Mouse (Mus musculus): ENCODE data around the gene Gpsm3. TPM values are rescaled to one million over a fixed set of nuclear protein-coding genes. Genes with fewer than 3 reads are reported as not detected.

Gpsm3 gene
- polyA plus RNA-seq, 1 experiment = 1.9 TPM

- Histone ChIP-seq H3K4me1 (ENCODE audit: control insufficient read depth, insufficient read depth, low read length) (peaks cover 4% of the 10 kb centered on the region), H3K27me3 (ENCODE audit: control insufficient read depth, insufficient read depth, low read length) (no peaks in the 10 kb centered on the region), H3K4me3 (ENCODE audit: control insufficient read depth, low read depth, low read length) (no peak overlapping the region), H3K27ac (ENCODE audit: control insufficient read depth, insufficient read depth, low read depth, low read length) (no peak overlapping the region), H3K36me3 (ENCODE audit: control insufficient read depth, insufficient read depth, low read length) (no peaks in the 10 kb centered on the region)
- TF ChIP-seq POLR2A (IDR thresholded peaks at IDR 0.05; ENCODE audit: control insufficient read depth, low read depth, low read length) = no peak
- TF ChIP-seq CTCF (IDR thresholded peaks at IDR 0.05; ENCODE audit: control insufficient read depth, insufficient read depth, insufficient replicate concordance, low read depth, low read length) = no peak
These were observed 32.2 kb upstream of the Gpsm3 start for GRCm38 (mm10) chr17:34557411-34557810.

GRCm38 (mm10) chr17:34559116-34559515 is 30.5 kb upstream of the Gpsm3 start:
- Histone ChIP-seq H3K36me3 (ENCODE audit: control insufficient read depth, insufficient read depth, low read length) (no peaks in the 10 kb centered on the region), H3K27me3 (ENCODE audit: control insufficient read depth, insufficient read depth, low read length) (no peaks in the 10 kb centered on the region), H3K4me3 (ENCODE audit: control insufficient read depth, low read depth, low read length) (no peak overlapping the region), H3K27ac (ENCODE audit: control insufficient read depth, insufficient read depth, low read depth, low read length) (no peak overlapping the region), H3K4me1 (ENCODE audit: control insufficient read depth, insufficient read depth, low read length) (peaks cover 7% of the 10 kb centered on the region)
- TF ChIP-seq POLR2A (IDR thresholded peaks at IDR 0.05; ENCODE audit: control insufficient read depth, low read depth, low read length) = no peak
- TF ChIP-seq CTCF (IDR thresholded peaks at IDR 0.05; ENCODE audit: control insufficient read depth, insufficient read depth, insufficient replicate concordance, low read depth, low read length) = no peak

- TF ChIP-seq CTCF (IDR thresholded peaks at IDR 0.05; ENCODE audit: control insufficient read depth, insufficient read depth, insufficient replicate concordance, low read depth, low read length) (no peak), POLR2A (IDR thresholded peaks at IDR 0.05; ENCODE audit: control insufficient read depth, low read depth, low read length) (no peak)
- Histone ChIP-seq H3K4me3 (ENCODE audit: control insufficient read depth, low read depth, low read length) (no peak overlapping the region), H3K27me3 (ENCODE audit: control insufficient read depth, insufficient read depth, low read length) (no peaks in the 10 kb centered on the region), H3K36me3 (ENCODE audit: control insufficient read depth, insufficient read depth, low read length) (no peaks in the 10 kb centered on the region), H3K4me1 (ENCODE audit: control insufficient read depth, insufficient read depth, low read length) (peaks cover 7% of the 10 kb centered on the region), H3K27ac (ENCODE audit: control insufficient read depth, insufficient read depth, low read depth, low read length) (no peak overlapping the region)
These were observed 29.7 kb upstream of the Gpsm3 start for GRCm38 (mm10) chr17:34559895-34560294.

- no peaks in the 10 kb centered on the region for H3K27me3 ChIP-seq (ENCODE audit: control insufficient read depth, insufficient read depth, low read length)
- TF ChIP-seq POLR2A (IDR thresholded peaks at IDR 0.05; ENCODE audit: control insufficient read depth, low read depth, low read length) (no peak), CTCF (IDR thresholded peaks at IDR 0.05; ENCODE audit: control insufficient read depth, insufficient read depth, insufficient replicate concordance, low read depth, low read length) (no peak)
- no peaks in the 10 kb centered on the region for H3K36me3 ChIP-seq (ENCODE audit: control insufficient read depth, insufficient read depth, low read length)
- H3K4me3 ChIP-seq (ENCODE audit: control insufficient read depth, low read depth, low read length) = no peak overlapping the region
- no peak overlapping the region for H3K27ac ChIP-seq (ENCODE audit: control insufficient read depth, insufficient read depth, low read depth, low read length)
- H3K4me1 ChIP-seq (ENCODE audit: control insufficient read depth, insufficient read depth, low read length) = peaks cover 7% of the 10 kb centered on the region
These were observed 29.2 kb upstream of the Gpsm3 start for GRCm38 (mm10) chr17:34560438-34560837.

GRCm38 (mm10) chr17:34561200-34561599 is 28.4 kb upstream of the Gpsm3 start:
- Histone ChIP-seq H3K36me3 (ENCODE audit: control insufficient read depth, insufficient read depth, low read length) (no peaks in the 10 kb centered on the region), H3K4me1 (ENCODE audit: control insufficient read depth, insufficient read depth, low read length) (peaks cover 7% of the 10 kb centered on the region), H3K4me3 (ENCODE audit: control insufficient read depth, low read depth, low read length) (no peak overlapping the region), H3K27ac (ENCODE audit: control insufficient read depth, insufficient read depth, low read depth, low read length) (no peak overlapping the region), H3K27me3 (ENCODE audit: control insufficient read depth, insufficient read depth, low read length) (no peaks in the 10 kb centered on the region)
- no peak for TF ChIP-seq CTCF (IDR thresholded peaks at IDR 0.05; ENCODE audit: control insufficient read depth, insufficient read depth, insufficient replicate concordance, low read depth, low read length)
- no peak for TF ChIP-seq POLR2A (IDR thresholded peaks at IDR 0.05; ENCODE audit: control insufficient read depth, low read depth, low read length)

- peaks cover 7% of the 10 kb centered on the region for H3K4me1 ChIP-seq (ENCODE audit: control insufficient read depth, insufficient read depth, low read length)
- TF ChIP-seq CTCF (IDR thresholded peaks at IDR 0.05; ENCODE audit: control insufficient read depth, insufficient read depth, insufficient replicate concordance, low read depth, low read length) = no peak
- TF ChIP-seq POLR2A (IDR thresholded peaks at IDR 0.05; ENCODE audit: control insufficient read depth, low read depth, low read length) = no peak
- no peak overlapping the region for H3K4me3 ChIP-seq (ENCODE audit: control insufficient read depth, low read depth, low read length)
- no peaks in the 10 kb centered on the region for H3K27me3 ChIP-seq (ENCODE audit: control insufficient read depth, insufficient read depth, low read length)
- no peak overlapping the region for H3K27ac ChIP-seq (ENCODE audit: control insufficient read depth, insufficient read depth, low read depth, low read length)
- no peaks in the 10 kb centered on the region for H3K36me3 ChIP-seq (ENCODE audit: control insufficient read depth, insufficient read depth, low read length)
These were observed 27.0 kb upstream of the Gpsm3 start for GRCm38 (mm10) chr17:34562595-34562994.

GRCm38 (mm10) chr17:34563354-34563753 is 26.3 kb upstream of the Gpsm3 start:
- no peak overlapping the region for H3K27ac ChIP-seq (ENCODE audit: control insufficient read depth, insufficient read depth, low read depth, low read length)
- no peak for TF ChIP-seq CTCF (IDR thresholded peaks at IDR 0.05; ENCODE audit: control insufficient read depth, insufficient read depth, insufficient replicate concordance, low read depth, low read length)
- TF ChIP-seq POLR2A (IDR thresholded peaks at IDR 0.05; ENCODE audit: control insufficient read depth, low read depth, low read length) = no peak

GRCm38 (mm10) chr17:34564003-34564421 is 25.6 kb upstream of the Gpsm3 start, which contains the start of gene Notch4:
Gene Notch4, plus strand, starts transcription at chr17:34564268.
- no peak for TF ChIP-seq POLR2A (IDR thresholded peaks at IDR 0.05; ENCODE audit: control insufficient read depth, low read depth, low read length)
- Histone ChIP-seq H3K27me3 (ENCODE audit: control insufficient read depth, insufficient read depth, low read length) (no peaks in the 10 kb centered on the region), H3K36me3 (ENCODE audit: control insufficient read depth, insufficient read depth, low read length) (no peaks in the 10 kb centered on the region), H3K4me1 (ENCODE audit: control insufficient read depth, insufficient read depth, low read length) (peaks cover 7% of the 10 kb centered on the region), H3K4me3 (ENCODE audit: control insufficient read depth, low read depth, low read length) (no peak within 1 kb of the TSS; the same call in 1 of the 2 replicates), H3K27ac (ENCODE audit: control insufficient read depth, insufficient read depth, low read depth, low read length) (peak within 1 kb of the TSS; percentile 23)

More at GRCm38 (mm10) chr17:34563354-34563753, 26.3 kb upstream of the Gpsm3 start:
- Histone ChIP-seq H3K4me3 (ENCODE audit: control insufficient read depth, low read depth, low read length) (no peak overlapping the region), H3K27me3 (ENCODE audit: control insufficient read depth, insufficient read depth, low read length) (no peaks in the 10 kb centered on the region), H3K36me3 (ENCODE audit: control insufficient read depth, insufficient read depth, low read length) (no peaks in the 10 kb centered on the region), H3K4me1 (ENCODE audit: control insufficient read depth, insufficient read depth, low read length) (peaks cover 7% of the 10 kb centered on the region)
